Mouse (Mus musculus) cerebellum, adult 2 months (tissue): Measurements from ENCODE around the gene Ier5. TPM values are rescaled to one million over a fixed set of nuclear protein-coding genes. Genes with fewer than 3 reads are reported as not detected.

ENCODE experiments used
- DNase-seq, 2 experiments: peaks; one replicate each; pipeline ENCODE4 v3.0.0; 2021
- H3K27ac ChIP-seq: fragments of 200-500 bp; 2 replicates; pipeline ENCODE4 v1.5.1; 2012; ENCODE audit warnings: low read length, control low read depth, inconsistent platforms; ENCODE audit not compliant: insufficient read depth
- H3K27me3 ChIP-seq: fragments of 200-500 bp; 2 replicates; pipeline ENCODE4 v1.6.1; 2012; ENCODE audit warnings: inconsistent platforms, mild to moderate bottlenecking, low read length, moderate library complexity; ENCODE audit not compliant: control insufficient read depth, insufficient read depth
- H3K4me1 ChIP-seq: fragments of 200-500 bp; 2 replicates; pipeline ENCODE4 v1.6.1; 2011; ENCODE audit warnings: low read length; ENCODE audit not compliant: control insufficient read depth, insufficient read depth
- H3K4me3 ChIP-seq: fragments of 200-500 bp; replicated peaks from 2 replicates; pipeline ENCODE3; 2011; ENCODE audit warnings: mild to moderate bottlenecking, low read depth, low read length, control low read depth; ENCODE audit not compliant: insufficient read depth
- CTCF ChIP-seq: fragments of 200-500 bp; IDR thresholded peaks from 2 replicates; pipeline ENCODE4 v1.5.1; 2011; ENCODE audit warnings: low read depth, mild to moderate bottlenecking, control low read depth, low read length, moderate library complexity, borderline replicate concordance; ENCODE audit not compliant: insufficient read depth
- POLR2A ChIP-seq: fragments of 200-500 bp; IDR thresholded peaks from 2 replicates; pipeline ENCODE4 v1.6.1; 2011; ENCODE audit warnings: low read length, control low read depth, borderline replicate concordance; ENCODE audit not compliant: insufficient read depth
- WGBS: fragments of 180-500 bp; shearing (Covaris S2); methylation state at CpG from one replicate; pipeline ENCODE4 v1.1.7; 2018; 5-methylcytosine and 5-hydroxymethylcytosine counted together
- polyA plus RNA-seq: library from polyadenylated mRNA; depleted of rRNA; stranded (reverse); fragments of >200 nt; gene quantifications from 2 replicates; pipeline ENCODE4 v1.2.3, GENCODE M21; 2012

Gene Ier5
- polyA plus RNA-seq, 1 experiment: 13.0 TPM

- H3K4me3 ChIP-seq: no peak overlapping the region
- H3K27me3 ChIP-seq: no peaks in the 10 kb centered on the region
- DNase-seq: no peak
- TF ChIP-seq POLR2A (no peak), CTCF (no peak)
- no peak overlapping the region for H3K27ac ChIP-seq
- 40% methylated on average over 5 of the region's 5 CpGs for WGBS
- H3K4me1 ChIP-seq: peaks cover 11% of the 10 kb centered on the region
Observed at GRCm38 (mm10) chr1:155126716-155127115, 27.3 kb upstream of the Ier5 start.

DNA sequence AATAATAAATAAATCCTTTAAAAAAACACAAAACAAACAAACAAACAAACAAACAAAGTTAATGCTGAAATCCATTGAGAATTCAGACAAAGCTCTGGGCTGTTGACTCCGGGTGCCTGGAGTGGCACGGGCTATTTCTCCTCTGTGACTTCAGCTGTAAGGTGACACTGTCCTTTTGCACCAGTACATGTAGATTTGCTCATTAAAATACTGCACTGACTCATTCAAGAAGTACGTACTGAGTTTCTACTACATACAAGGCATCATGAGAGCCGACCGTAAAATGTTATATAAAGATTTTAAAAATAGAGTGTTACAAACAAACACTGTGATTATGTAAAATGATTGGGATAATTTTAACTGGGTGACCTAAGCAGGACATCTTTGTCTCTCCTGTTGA is 25.0 kb upstream of the Ier5 start:
- 96% methylated on average over 5 of the region's 5 CpGs for WGBS
- peaks cover 11% of the 10 kb centered on the region for H3K4me1 ChIP-seq
- TF ChIP-seq POLR2A (no peak), CTCF (no peak)
- H3K4me3 ChIP-seq: no peak overlapping the region
- H3K27ac ChIP-seq: no peak overlapping the region
- H3K27me3 ChIP-seq: no peaks in the 10 kb centered on the region
- no peak for DNase-seq

DNA sequence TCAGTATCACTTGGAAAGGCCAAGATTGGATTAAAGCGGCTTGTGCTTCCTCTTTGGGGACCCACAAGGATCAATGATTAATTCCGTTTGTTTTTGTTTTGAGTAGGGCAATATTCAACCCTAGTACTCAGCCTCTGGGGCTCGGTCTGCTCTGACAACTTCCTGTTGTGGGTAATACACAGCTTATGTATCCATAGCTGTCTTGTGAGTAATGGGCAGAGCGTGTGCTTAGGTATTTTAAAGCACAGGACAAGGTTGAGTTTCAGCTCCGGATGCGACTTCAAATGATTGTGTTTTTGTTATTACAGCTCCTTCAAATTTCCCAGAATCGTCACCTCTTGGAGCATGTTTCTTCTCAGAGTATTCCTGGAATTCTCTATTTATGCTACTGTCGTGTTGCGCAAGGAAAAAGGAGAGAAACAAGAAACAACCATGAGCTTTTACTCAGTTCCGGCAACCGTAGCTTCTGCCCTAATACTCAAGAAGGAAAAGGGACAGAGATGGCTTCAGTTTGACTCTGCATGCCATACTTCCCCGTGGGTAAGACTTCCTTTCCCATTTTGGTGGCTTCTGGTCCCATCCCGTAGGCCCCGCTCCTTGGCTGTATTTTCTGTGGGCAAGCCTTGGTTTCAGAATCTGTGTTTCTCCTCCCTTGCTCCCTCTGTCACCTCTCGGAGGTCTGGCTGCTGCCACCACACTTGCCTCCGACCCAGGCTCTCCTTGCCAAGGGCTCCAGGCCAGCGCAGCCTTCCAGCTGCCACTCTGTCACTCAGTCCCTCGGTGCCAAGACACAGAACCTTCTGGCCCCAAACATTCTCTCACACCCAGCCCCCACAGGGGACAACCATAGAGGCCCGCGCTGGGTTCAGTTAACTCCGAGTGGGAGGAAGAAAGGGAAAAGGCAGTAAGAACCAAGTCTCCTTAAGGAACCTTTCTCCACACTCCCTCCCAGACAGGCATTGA is 22.8 kb upstream of the Ier5 start:
- no peaks in the 10 kb centered on the region for H3K27me3 ChIP-seq
- peak; percentile 79 to 84 for DNase-seq
- H3K4me1 ChIP-seq: peaks cover 11% of the 10 kb centered on the region
- 47% methylated on average over 21 of the region's 21 CpGs for WGBS
- no peak for TF ChIP-seq CTCF
- TF ChIP-seq POLR2A: no peak
- no peak overlapping the region for H3K27ac ChIP-seq
- no peak overlapping the region for H3K4me3 ChIP-seq

DNA sequence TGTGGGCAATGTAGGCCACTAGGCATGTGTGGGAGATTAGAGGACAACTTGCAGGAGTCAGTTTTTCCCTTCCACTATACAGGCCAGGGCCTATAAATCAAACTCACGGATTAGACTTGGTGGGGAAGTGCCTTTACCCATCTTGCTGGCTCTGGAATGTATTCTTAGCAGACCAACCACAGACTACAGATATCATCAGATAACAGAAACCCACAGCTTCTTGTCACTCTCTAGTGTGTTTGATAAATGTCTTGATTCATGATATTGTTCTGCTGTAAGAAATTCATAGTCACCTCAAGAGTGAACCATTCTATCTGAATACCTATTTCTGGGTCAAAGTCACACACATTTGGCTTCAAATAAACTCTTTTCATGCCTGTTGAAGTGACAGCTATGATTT is 20.3 kb upstream of the Ier5 start:
- Histone ChIP-seq H3K4me1 (peaks cover 11% of the 10 kb centered on the region), H3K27ac (no peak overlapping the region), H3K4me3 (no peak overlapping the region), H3K27me3 (no peaks in the 10 kb centered on the region)
- no peak for DNase-seq
- WGBS: 95% methylated on average over 1 of the region's 1 CpGs
- no peak for TF ChIP-seq CTCF
- TF ChIP-seq POLR2A: no peak

- Histone ChIP-seq H3K4me1 (peaks cover 5% of the 10 kb centered on the region), H3K27me3 (no peaks in the 10 kb centered on the region), H3K27ac (no peak overlapping the region), H3K4me3 (no peak overlapping the region)
- DNase-seq: no peak
- TF ChIP-seq POLR2A (no peak), CTCF (no peak)
- 43% methylated on average over 3 of the region's 3 CpGs for WGBS
Observed at GRCm38 (mm10) chr1:155113946-155114345, 14.5 kb upstream of the Ier5 start.

DNA sequence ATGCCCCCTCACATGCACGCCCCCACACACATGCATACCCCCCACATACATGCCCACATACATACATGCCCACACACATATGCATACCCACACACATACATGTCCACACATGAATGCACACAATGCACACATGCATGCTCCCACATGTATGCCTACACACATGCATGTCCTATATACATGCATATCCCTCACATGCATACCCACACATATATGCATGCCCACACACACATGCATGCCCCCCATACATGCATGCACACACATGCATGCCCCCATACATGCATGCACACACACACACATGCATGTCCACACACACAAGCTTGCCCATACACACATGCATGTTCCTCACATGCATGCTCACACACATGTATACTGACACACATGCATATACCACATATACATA is 13.4 kb upstream of the Ier5 start:
- H3K27me3 ChIP-seq: no peaks in the 10 kb centered on the region
- no peak overlapping the region for H3K4me3 ChIP-seq
- 97% methylated on average over 1 of the region's 1 CpGs for WGBS
- no peak overlapping the region for H3K27ac ChIP-seq
- TF ChIP-seq POLR2A (no peak), CTCF (no peak)
- H3K4me1 ChIP-seq: peaks cover 5% of the 10 kb centered on the region
- no peak for DNase-seq

DNA sequence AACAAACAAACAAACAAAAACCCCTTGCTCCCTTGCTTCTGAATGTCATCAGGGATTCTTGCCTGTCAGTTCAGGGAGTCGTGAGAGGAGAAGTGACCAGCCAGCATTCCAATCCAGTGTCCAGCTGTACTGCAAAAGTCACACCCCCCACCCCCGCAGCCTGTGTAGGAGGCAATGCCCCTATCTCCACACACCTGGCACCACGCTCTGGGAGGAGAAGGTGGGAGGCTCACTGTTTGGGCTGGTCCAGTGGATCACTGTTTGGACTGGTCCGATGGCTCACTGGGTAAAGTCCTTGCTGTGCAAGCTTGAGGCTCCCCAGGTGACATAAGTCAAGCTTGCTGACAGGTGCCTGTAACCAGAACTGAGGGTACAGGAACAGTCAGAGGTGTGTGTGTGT is 12.7 kb upstream of the Ier5 start:
- H3K27ac ChIP-seq: no peak overlapping the region
- H3K4me3 ChIP-seq: no peak overlapping the region
- H3K4me1 ChIP-seq: peaks cover 5% of the 10 kb centered on the region
- TF ChIP-seq CTCF: no peak
- 91% methylated on average over 4 of the region's 4 CpGs for WGBS
- no peak for DNase-seq
- H3K27me3 ChIP-seq: no peaks in the 10 kb centered on the region

DNA sequence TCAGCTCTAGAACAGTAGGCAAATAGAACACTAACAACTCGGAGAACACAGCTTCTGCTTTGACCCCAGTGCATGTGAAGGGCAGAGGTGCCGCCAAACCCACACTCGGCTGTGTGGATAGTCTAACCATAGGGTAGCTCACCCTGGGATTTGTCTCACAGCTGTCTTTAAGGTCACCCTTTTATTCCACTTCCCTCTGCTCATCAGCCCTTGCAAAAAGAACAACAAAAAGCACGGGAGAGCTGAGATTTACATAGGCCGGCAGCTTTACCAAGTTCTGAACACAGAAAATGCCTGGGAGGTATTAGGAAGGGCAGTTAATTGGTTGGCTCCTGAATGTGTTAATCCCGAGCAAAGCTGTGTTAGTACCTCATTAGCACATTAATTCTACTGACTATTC is 12.1 kb upstream of the Ier5 start:
- WGBS: 92% methylated on average over 6 of the region's 6 CpGs
- DNase-seq: no peak
- TF ChIP-seq POLR2A (no peak), CTCF (no peak)
- H3K27me3 ChIP-seq: no peaks in the 10 kb centered on the region
- H3K4me3 ChIP-seq: no peak overlapping the region
- no peak overlapping the region for H3K27ac ChIP-seq
- peaks cover 5% of the 10 kb centered on the region for H3K4me1 ChIP-seq
